Mouse (Mus musculus) liver, embryonic 16.5 days (tissue): ENCODE measurements at regions not wholly inside any gene's neighbourhood (a gene's known extent, or its start where the extent isn't known, plus 50 kb on each side); places are given as distances from the start of the nearest gene placed in this dataset.

Experiments used
- ATAC-seq: fragments of 200-750 bp; cut with Nextera tagmentation; 2 replicates; pipeline ENCODE4 v1.8.0; 2017; ENCODE audit warnings: low read depth, mild to moderate bottlenecking, moderate number of reproducible peaks, moderate library complexity
- H3K27ac ChIP-seq: fragments of 300-500 bp; sonication (generic); 2 replicates; pipeline ENCODE4 v1.5.1; 2014; ENCODE audit warnings: mild to moderate bottlenecking, low read length
- H3K27me3 ChIP-seq: fragments of 300-500 bp; sonication (generic); 2 replicates; pipeline ENCODE4 v1.6.1; 2014; ENCODE audit warnings: low read depth, low read length, mixed read lengths; ENCODE audit not compliant: control insufficient read depth, insufficient read depth
- H3K36me3 ChIP-seq: fragments of 300-500 bp; sonication (generic); 2 replicates; pipeline ENCODE4 v1.6.1; 2014; ENCODE audit warnings: mild to moderate bottlenecking; ENCODE audit not compliant: control insufficient read depth, insufficient read depth
- H3K4me1 ChIP-seq: fragments of 300-500 bp; sonication (generic); 2 replicates; pipeline ENCODE4 v1.6.1; 2014; ENCODE audit warnings: low read depth, low read length, mixed read lengths; ENCODE audit not compliant: control insufficient read depth
- H3K4me2 ChIP-seq: fragments of 300-500 bp; sonication (generic); 2 replicates; pipeline ENCODE4 v1.6.1; 2014; ENCODE audit warnings: low read depth, low read length, mixed read lengths
- H3K4me3 ChIP-seq: fragments of 300-500 bp; sonication (generic); 2 replicates; pipeline ENCODE4 v1.5.1; 2014; ENCODE audit warnings: low read depth, mild to moderate bottlenecking, low read length
- H3K9ac ChIP-seq: fragments of 300-500 bp; sonication (generic); 2 replicates; pipeline ENCODE4 v1.6.1; 2014; ENCODE audit warnings: low read depth, low read length
- H3K9me3 ChIP-seq: fragments of 300-500 bp; sonication (generic); replicated peaks from 2 replicates; pipeline ENCODE4 v1.6.1; 2016; ENCODE audit warnings: low read length; ENCODE audit not compliant: control insufficient read depth
- WGBS: fragments of 180-500 bp; shearing (Covaris S2); extraction: QIAGEN DNeasy Blood & Tissue Kit; methylation state at CpG from one replicate; pipeline ENCODE4 v1.1.7; 2014; ENCODE audit not compliant: insufficient replicate concordance; 5-methylcytosine and 5-hydroxymethylcytosine counted together

GRCm38 (mm10) chr1:34733026-34733913 lies 109.6 kb downstream of the Fam168b start:
- no peak overlapping the region for H3K4me3 ChIP-seq

GRCm38 (mm10) chr1:34738386-34739067 lies 104.3 kb downstream of the Fam168b start:
- no peaks in the 10 kb centered on the region for H3K27me3 ChIP-seq
- no peak overlapping the region for H3K4me2 ChIP-seq
- H3K4me1 ChIP-seq, result no peaks in the 10 kb centered on the region
- WGBS, result 42% methylated on average over 14 of the region's 14 CpGs
- no peak overlapping the region for H3K4me3 ChIP-seq
- H3K9me3 ChIP-seq, result no peaks in the 10 kb centered on the region
- ATAC-seq, result peak; percentile 37; the same call in 1 of the 2 replicates
- H3K27ac ChIP-seq, result no peak overlapping the region
- H3K9ac ChIP-seq, result no peak overlapping the region
- no peaks in the 10 kb centered on the region for H3K36me3 ChIP-seq

More at GRCm38 (mm10) chr1:34733026-34733913, 109.6 kb downstream of the Fam168b start:
- Histone ChIP-seq H3K36me3 (no peaks in the 10 kb centered on the region), H3K4me2 (no peak overlapping the region), H3K4me1 (no peaks in the 10 kb centered on the region), H3K9me3 (no peaks in the 10 kb centered on the region), H3K27ac (no peak overlapping the region), H3K27me3 (no peaks in the 10 kb centered on the region), H3K9ac (no peak overlapping the region)
- no peak for ATAC-seq
- 72% methylated on average over 17 of the region's 17 CpGs for WGBS

GRCm38 (mm10) chr1:34739621-34740020 lies 103.2 kb downstream of the Fam168b start:
- Histone ChIP-seq H3K27me3 (no peaks in the 10 kb centered on the region), H3K4me2 (no peak overlapping the region)
- ATAC-seq, result no peak

GRCm38 (mm10) chr1:34740891-34741290 lies 102.0 kb downstream of the Fam168b start:
- no peak for ATAC-seq
- Histone ChIP-seq H3K4me1 (no peaks in the 10 kb centered on the region), H3K36me3 (no peaks in the 10 kb centered on the region), H3K27ac (no peak overlapping the region), H3K9ac (no peak overlapping the region), H3K9me3 (no peaks in the 10 kb centered on the region), H3K4me2 (no peak overlapping the region), H3K27me3 (no peaks in the 10 kb centered on the region), H3K4me3 (no peak overlapping the region)
- WGBS, result 43% methylated on average over 7 of the region's 7 CpGs

More at GRCm38 (mm10) chr1:34739621-34740020, 103.2 kb downstream of the Fam168b start:
- no peaks in the 10 kb centered on the region for H3K4me1 ChIP-seq
- no peaks in the 10 kb centered on the region for H3K9me3 ChIP-seq
- H3K36me3 ChIP-seq, result no peaks in the 10 kb centered on the region
- WGBS, result 60% methylated on average over 4 of the region's 4 CpGs
- H3K9ac ChIP-seq, result no peak overlapping the region
- no peak overlapping the region for H3K4me3 ChIP-seq
- no peak overlapping the region for H3K27ac ChIP-seq

GRCm38 (mm10) chr1:34742234-34742633 lies 100.6 kb downstream of the Fam168b start:
- Histone ChIP-seq H3K4me2 (no peak overlapping the region), H3K27ac (no peak overlapping the region), H3K36me3 (no peaks in the 10 kb centered on the region), H3K9me3 (no peaks in the 10 kb centered on the region), H3K4me3 (no peak overlapping the region), H3K4me1 (no peaks in the 10 kb centered on the region), H3K27me3 (no peaks in the 10 kb centered on the region), H3K9ac (no peak overlapping the region)
- no peak for ATAC-seq
- 50% methylated on average over 2 of the region's 2 CpGs for WGBS

GRCm38 (mm10) chr1:34745881-34746280 lies 97.0 kb downstream of the Fam168b start:
- no peak overlapping the region for H3K4me3 ChIP-seq
- H3K4me2 ChIP-seq, result no peak overlapping the region
- no peaks in the 10 kb centered on the region for H3K4me1 ChIP-seq
- peaks cover 27% of the 10 kb centered on the region for H3K27me3 ChIP-seq
- WGBS, result 59% methylated on average over 6 of the region's 6 CpGs
- no peak overlapping the region for H3K27ac ChIP-seq
- no peak overlapping the region for H3K9ac ChIP-seq
- no peaks in the 10 kb centered on the region for H3K9me3 ChIP-seq
- no peak for ATAC-seq
- no peaks in the 10 kb centered on the region for H3K36me3 ChIP-seq

- peaks cover 46% of the 10 kb centered on the region for H3K27me3 ChIP-seq
- no peaks in the 10 kb centered on the region for H3K4me1 ChIP-seq
- no peak overlapping the region for H3K4me2 ChIP-seq
- no peak overlapping the region for H3K4me3 ChIP-seq
- WGBS, result 9% methylated on average over 14 of the region's 14 CpGs
- no peaks in the 10 kb centered on the region for H3K9me3 ChIP-seq
- no peak for ATAC-seq
- no peak overlapping the region for H3K9ac ChIP-seq
- no peak overlapping the region for H3K27ac ChIP-seq
- H3K36me3 ChIP-seq, result no peaks in the 10 kb centered on the region
Measured at GRCm38 (mm10) chr1:34749161-34750040, 93.5 kb downstream of the Fam168b start.

GRCm38 (mm10) chr1:34750061-34751054 lies 92.5 kb downstream of the Fam168b start:
- H3K27me3 ChIP-seq, result peaks cover 46% of the 10 kb centered on the region
- ATAC-seq, result no peak
- 2% methylated on average over 104 of the region's 108 CpGs for WGBS

More at GRCm38 (mm10) chr1:34750061-34751054, 92.5 kb downstream of the Fam168b start:
- no peaks in the 10 kb centered on the region for H3K9me3 ChIP-seq
- no peak overlapping the region for H3K27ac ChIP-seq
- H3K36me3 ChIP-seq, result no peaks in the 10 kb centered on the region
- H3K9ac ChIP-seq, result no peak overlapping the region
- H3K4me1 ChIP-seq, result no peaks in the 10 kb centered on the region
- H3K4me3 ChIP-seq, result peak overlapping the region; percentile 32
- H3K4me2 ChIP-seq, result peak overlapping the region; percentile 44
